Mouse (Mus musculus) mouse trophoblast stem cell (cell line): ENCODE measurements around the gene Upk2.
"Not testable (repeated sequence)": the region's sequence is repeated elsewhere in the genome, so short reads cannot be mapped to it uniquely, and the experiment has no call there.

ENCODE experiments used
- in situ Hi-C, 2 experiments: fragments of 300-500 bp; cut with MseI, MboI; formaldehyde crosslinking; loops; 2 replicates in 1 of 2; 3 replicates in 1 of 2; pipeline ENCODE4 v1.15.1; 2025

Gene Upk2

DNA sequence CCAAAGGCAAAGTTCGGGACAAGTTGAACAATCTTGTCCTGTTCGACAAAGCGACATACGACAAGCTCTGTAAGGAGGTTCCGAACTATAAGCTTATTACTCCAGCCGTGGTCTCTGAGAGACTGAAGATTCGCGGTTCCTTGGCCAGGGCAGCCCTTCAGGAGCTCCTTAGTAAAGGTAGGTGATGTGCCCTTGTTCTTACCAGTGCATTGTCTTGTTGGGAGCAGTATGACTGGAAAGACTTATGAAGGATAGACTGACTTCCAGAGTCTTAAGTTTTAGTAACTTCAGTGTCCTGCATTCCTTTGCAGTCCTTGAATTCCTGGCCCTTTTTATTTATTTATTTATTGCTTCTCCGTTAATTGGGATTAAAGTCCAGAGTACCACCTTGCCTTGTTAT lies 46.1 kb downstream of the Upk2 start:
- in situ Hi-C loops: not testable (repeated sequence)

DNA sequence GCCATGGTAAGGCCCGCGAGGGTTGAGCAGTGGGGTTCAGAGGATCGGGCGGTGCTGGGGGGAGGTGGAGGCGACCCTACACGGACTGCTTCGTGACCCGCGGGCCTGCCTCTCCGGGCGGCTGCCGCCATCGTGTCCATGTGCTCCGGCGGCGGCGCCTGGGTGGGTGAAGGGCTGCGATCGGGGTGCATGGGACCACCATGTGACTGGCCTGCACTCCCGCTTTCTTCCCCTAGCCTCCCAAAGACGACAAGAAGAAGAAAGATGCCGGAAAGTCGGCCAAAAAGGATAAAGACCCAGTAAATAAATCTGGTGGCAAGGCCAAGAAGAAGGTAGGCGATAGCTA lies 47.1 kb downstream of the Upk2 start:
- in situ Hi-C loops: no loop called here

DNA sequence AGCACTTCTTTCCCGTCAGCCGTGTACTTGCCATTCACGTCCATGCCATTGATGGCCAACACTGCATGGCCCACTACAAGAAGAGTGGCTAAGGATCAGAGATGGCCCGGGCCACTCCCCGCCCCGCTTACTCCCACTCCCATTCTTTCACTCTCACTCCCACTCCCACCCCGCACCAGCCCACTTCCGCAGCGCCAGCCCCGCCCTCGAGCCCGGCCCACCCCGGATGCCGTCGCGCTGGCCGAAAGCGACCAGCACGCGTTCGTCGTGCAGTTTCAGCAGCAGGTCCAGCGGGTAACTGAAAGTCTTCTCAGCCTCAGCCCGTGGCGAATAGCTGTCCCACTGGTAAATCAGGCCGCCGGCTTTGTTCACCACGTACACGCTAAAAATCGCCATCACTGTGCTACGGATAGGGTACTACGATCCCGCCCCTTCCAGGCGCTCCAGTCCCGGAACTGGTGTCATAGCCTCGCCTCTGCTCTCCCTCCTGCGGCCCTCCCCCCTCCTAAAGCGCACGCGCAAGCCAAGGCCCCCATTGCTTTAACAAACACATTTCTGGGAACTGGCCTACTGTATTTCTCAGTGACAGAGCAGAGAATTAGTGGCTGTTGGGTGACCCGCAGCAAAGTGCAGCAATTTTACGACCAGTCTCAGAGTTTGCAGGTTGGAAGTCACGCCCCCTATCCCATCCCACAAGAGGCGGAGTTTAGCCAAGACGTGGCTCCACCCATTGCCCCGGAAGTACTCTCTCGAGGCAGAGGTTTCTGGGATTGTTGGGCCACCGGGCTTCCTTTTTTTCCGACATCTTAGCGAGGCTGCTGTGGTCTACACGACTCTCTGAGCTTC lies 47.6 kb downstream of the Upk2 start, which contains the start of the genes Rps25 and Trappc4:
TSS of gene Rps25 (plus strand) at position 234 of the 846 bp plus-strand sequence.
TSS of gene Trappc4 (minus strand) at position 695 of the 846 bp plus-strand sequence.
- in situ Hi-C loops: no loop called here

DNA sequence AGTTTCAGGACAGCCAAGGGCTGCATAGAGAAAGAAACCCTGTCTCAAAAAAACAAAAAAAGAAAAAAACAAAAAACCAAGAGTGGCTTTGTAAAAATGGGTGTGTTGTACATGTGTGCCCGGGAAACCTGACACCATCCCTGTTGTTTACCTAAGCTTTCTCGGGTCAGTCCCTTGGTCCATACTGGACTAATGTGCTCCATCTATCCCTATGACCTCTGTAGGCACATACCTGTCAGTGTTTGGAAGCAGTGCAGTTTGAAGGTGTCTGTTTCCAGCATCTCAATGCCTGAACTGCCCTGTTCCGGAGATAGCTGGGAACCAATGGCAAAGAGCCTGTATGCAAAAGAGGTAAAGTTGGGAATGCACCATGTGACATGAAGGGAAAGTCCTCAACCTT lies 49.8 kb downstream of the Upk2 start:
- in situ Hi-C loops: no loop called here
